7 mouse cellular contexts compared by ENCODE assay signal in genomic region chr1:45926393-45926763, GRCm38 (mm10). TPM values are rescaled to one million over a fixed set of nuclear protein-coding genes. Genes with fewer than 3 reads are reported as not detected.
DNase-seq lines count a peak whose midpoint lies in the region; ATAC-seq and TF ChIP-seq lines count a peak whose summit lies in the region.

Gene Slc40a1 (minus strand): TSS chr1:45926523.

- TF ChIP-seq CTCF in heart, postnatal 0 days (IDR thresholded peaks at IDR 0.05; ENCODE audit: low read depth), result no peak
- TF ChIP-seq CTCF in liver, adult 2 months (IDR thresholded peaks at IDR 0.05; ENCODE audit: low read depth, low read length), result no peak

- no peaks in the 10 kb centered on the region for H3K9me3 ChIP-seq in neural tube, embryonic 11.5 days (ENCODE audit: control insufficient read depth, low read length)
- H3K9me3 ChIP-seq in embryonic facial prominence, embryonic 14.5 days (ENCODE audit: control insufficient read depth, low read length), result no peaks in the 10 kb centered on the region
- no peaks in the 10 kb centered on the region for H3K9me3 ChIP-seq in heart, postnatal 0 days (replicated peaks; ENCODE audit: control insufficient read depth, low read length)

- H3K36me3 ChIP-seq in neural tube, embryonic 11.5 days (ENCODE audit: control insufficient read depth, insufficient read depth, low read length), result no peaks in the 10 kb centered on the region
- no peaks in the 10 kb centered on the region for H3K36me3 ChIP-seq in embryonic facial prominence, embryonic 14.5 days (ENCODE audit: control insufficient read depth, insufficient read depth, low read length)
- H3K36me3 ChIP-seq in heart, postnatal 0 days (replicated peaks; ENCODE audit: control insufficient read depth, insufficient read depth, low read length), result no peaks in the 10 kb centered on the region
- H3K36me3 ChIP-seq in liver, adult 2 months (ENCODE audit: control insufficient read depth, insufficient read depth, low read length), result no peaks in the 10 kb centered on the region

- no peak within 1 kb of the TSS for H3K27ac ChIP-seq in neural tube, embryonic 11.5 days (ENCODE audit: low read depth, low read length)
- no peak within 1 kb of the TSS for H3K27ac ChIP-seq in embryonic facial prominence, embryonic 14.5 days (replicated peaks; ENCODE audit: low read depth, low read length)
- peak within 1 kb of the TSS; percentile 3; the same call in 1 of the 2 replicates for H3K27ac ChIP-seq in heart, postnatal 0 days (ENCODE audit: low read depth)
- H3K27ac ChIP-seq in liver, adult 2 months (replicated peaks; ENCODE audit: insufficient read depth, low read depth, low read length), result peak within 1 kb of the TSS; percentile 96

- H3K4me1 ChIP-seq in neural tube, embryonic 11.5 days (ENCODE audit: control insufficient read depth, insufficient read depth, low read length), result no peaks in the 10 kb centered on the region
- 0 out of 2 replicates have a peak, but pooled peaks cover 4% of the 10 kb centered on the region for H3K4me1 ChIP-seq in embryonic facial prominence, embryonic 14.5 days (ENCODE audit: control insufficient read depth, insufficient read depth, low read length)
- H3K4me1 ChIP-seq in heart, postnatal 0 days (ENCODE audit: control insufficient read depth, insufficient read depth), result no peaks in the 10 kb centered on the region
- peaks cover 6% of the 10 kb centered on the region; the same call in 1 of the 2 replicates for H3K4me1 ChIP-seq in liver, adult 2 months (ENCODE audit: control insufficient read depth, insufficient read depth, low read length)

- peaks cover 4% of the 10 kb centered on the region; the same call in 1 of the 2 replicates for H3K79me2 ChIP-seq in liver, adult 2 months (ENCODE audit: control insufficient read depth, insufficient read depth, low read length)

- WGBS in neural tube, embryonic 11.5 days, result 24% methylated on average over 9 of the region's 9 CpGs
- 17% methylated on average over 9 of the region's 9 CpGs for WGBS in embryonic facial prominence, embryonic 14.5 days
- WGBS in heart, postnatal 0 days, result 41% methylated on average over 9 of the region's 9 CpGs
- 56% methylated on average over 9 of the region's 9 CpGs for WGBS in liver, adult 2 months

- no peak for ATAC-seq in neural tube, embryonic 11.5 days (ENCODE audit: insufficient read depth, low FRiP score, low TSS enrichment)
- ATAC-seq in embryonic facial prominence, embryonic 14.5 days (ENCODE audit: low read depth), result no peak
- ATAC-seq in heart, postnatal 0 days (ENCODE audit: insufficient read depth, low read depth), result no peak

- peak within 1 kb of the TSS; percentile 50 for H3K9ac ChIP-seq in neural tube, embryonic 11.5 days (ENCODE audit: low read length)
- peak within 1 kb of the TSS; percentile 57 for H3K9ac ChIP-seq in embryonic facial prominence, embryonic 14.5 days (ENCODE audit: low read depth, low read length)
- H3K9ac ChIP-seq in heart, postnatal 0 days (replicated peaks; ENCODE audit: low read depth, low read length), result peak within 1 kb of the TSS; percentile 59
- H3K9ac ChIP-seq in liver, adult 2 months (ENCODE audit: low read depth, low read length), result peak within 1 kb of the TSS; percentile 91

- TF ChIP-seq EP300 in heart, postnatal 0 days (IDR thresholded peaks at IDR 0.05; ENCODE audit: low read depth), result no peak

- peak within 1 kb of the TSS; percentile 86 for H3K4me2 ChIP-seq in neural tube, embryonic 11.5 days (ENCODE audit: low read depth)
- H3K4me2 ChIP-seq in embryonic facial prominence, embryonic 14.5 days (ENCODE audit: low read depth, low read length), result peak within 1 kb of the TSS; percentile 86
- peak within 1 kb of the TSS; percentile 93 for H3K4me2 ChIP-seq in heart, postnatal 0 days (ENCODE audit: low read depth, low read length)

- peak within 1 kb of the TSS; percentile 49 for H3K4me3 ChIP-seq in neural tube, embryonic 11.5 days (ENCODE audit: low read depth, low read length)
- peak within 1 kb of the TSS; percentile 52 for H3K4me3 ChIP-seq in embryonic facial prominence, embryonic 14.5 days (ENCODE audit: low read depth, low read length)
- peak within 1 kb of the TSS; percentile 76 for H3K4me3 ChIP-seq in heart, postnatal 0 days (ENCODE audit: low read depth, low read length)
- H3K4me3 ChIP-seq in liver, adult 2 months (ENCODE audit: insufficient read depth, low read depth, low read length), result peak within 1 kb of the TSS; percentile 86

- DNase-seq in neural tube, embryonic 11.5 days (ENCODE audit: low spot score), result no peak
- no peak for DNase-seq in neural tube, embryonic 10.5 days (ENCODE audit: extremely low spot score, low spot score)
- no peak for DNase-seq in embryonic facial prominence, embryonic 14.5 days (ENCODE audit: low spot score)
- no peak for DNase-seq in heart, postnatal 0 days (ENCODE audit: low spot score)
- no peak for DNase-seq in liver, adult 2 months (ENCODE audit: extremely low read depth, low read depth, low spot score)
- DNase-seq in spleen, postnatal 14 days (ENCODE audit: low spot score in 2 of 2), result peak; percentile 36
- DNase-seq in kidney, postnatal 25 days, result no peak

- TF ChIP-seq POLR2A in liver, adult 2 months (IDR thresholded peaks at IDR 0.05; ENCODE audit: extremely low read depth, insufficient read depth, low read length), result no peak

- peaks cover 5% of the 10 kb centered on the region; the same call in 1 of the 2 replicates for H3K27me3 ChIP-seq in neural tube, embryonic 11.5 days (ENCODE audit: control insufficient read depth, insufficient read depth, low read length)
- peaks cover 15% of the 10 kb centered on the region; the same call in 1 of the 2 replicates for H3K27me3 ChIP-seq in embryonic facial prominence, embryonic 14.5 days (replicated peaks; ENCODE audit: control insufficient read depth, insufficient read depth, low read length)
- 0 out of 2 replicates have a peak, but pooled peaks cover 5% of the 10 kb centered on the region for H3K27me3 ChIP-seq in heart, postnatal 0 days (ENCODE audit: control insufficient read depth, insufficient read depth, low read length)
- H3K27me3 ChIP-seq in liver, adult 2 months (ENCODE audit: control insufficient read depth, insufficient read depth, low read length), result no peaks in the 10 kb centered on the region

RNA-seq across cellular contexts. Expression of gene Slc40a1, which starts in this region (rescaled TPM):
- polyA plus RNA-seq in neural tube, embryonic 11.5 days (2014; fragmentation: Nextera tagmentation; extraction: Ambion mirVana), result 17.3 and 19.0 TPM in 2 replicates
- polyA plus RNA-seq in embryonic facial prominence, embryonic 14.5 days (2014; fragmentation: Nextera tagmentation; extraction: Ambion mirVana), result 37.0 and 38.1 TPM in 2 replicates
- 7.1 and 9.5 TPM in 2 replicates for total RNA-seq in heart, postnatal 0 days (2014; rRNA removed; ENCODE audit: low replicate concordance)
- polyA plus RNA-seq in heart, postnatal 0 days (2015; fragmentation: Nextera tagmentation; extraction: Ambion mirVana), result 16.9 and 19.1 TPM in 2 replicates
- 124 and 166 TPM in 2 replicates for total RNA-seq in liver, adult 2 months (2014; rRNA removed)
- 42.6 and 47.4 TPM in 2 replicates for polyA plus RNA-seq in liver, adult 2 months (2012; rRNA removed)

Comparison
In these comparisons a context has a peak if more than half of its experiments do, and no peak if none do; other contexts are left out.
1. RNA of gene Slc40a1 (total RNA-seq): 124 to 166 TPM in liver, adult 2 months; 7.1 to 9.5 TPM in heart, postnatal 0 days; every median in the first group is over 10 times any median in the second.
2. DNase-seq: peak in spleen, postnatal 14 days (2 of 2); none in neural tube, embryonic 11.5 days (single experiment), neural tube, embryonic 10.5 days (single experiment), embryonic facial prominence, embryonic 14.5 days (single experiment), heart, postnatal 0 days (single experiment), liver, adult 2 months (single experiment) and kidney, postnatal 25 days (0 of 2).
3. H3K27ac ChIP-seq: peak in heart, postnatal 0 days (single experiment) and liver, adult 2 months (single experiment); none in neural tube, embryonic 11.5 days (single experiment) and embryonic facial prominence, embryonic 14.5 days (single experiment).
4. Peak in every context shown above with its lines, with median percentiles within 50 percentile points of each other: H3K4me2 ChIP-seq, H3K4me3 ChIP-seq and H3K9ac ChIP-seq.